Mouse (Mus musculus): Measurements from ENCODE around the gene Aarsd1.
"Not testable (repeated sequence)": the region's sequence is repeated elsewhere in the genome, so short reads cannot be mapped to it uniquely, and the experiment has no call there.

Gene Aarsd1

DNA sequence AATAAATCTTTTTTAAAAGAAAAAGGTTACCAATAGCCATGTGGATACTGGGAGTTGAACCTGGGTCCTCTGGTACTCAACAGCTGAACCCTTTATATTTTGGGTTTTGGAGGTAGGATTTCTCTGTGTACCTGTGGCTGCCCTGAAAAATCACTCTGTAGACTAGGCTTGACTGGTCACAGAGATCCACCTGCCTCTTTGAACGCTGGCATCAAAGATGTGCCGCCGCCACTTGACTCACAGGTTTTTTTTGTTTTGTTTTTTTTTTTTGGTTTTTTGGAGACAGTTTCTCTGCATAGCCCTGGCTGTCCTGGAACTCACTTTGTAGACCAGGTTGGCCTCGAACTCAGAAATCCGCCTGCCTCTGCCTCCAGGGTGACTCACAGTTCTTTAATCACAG, 30.4 kb upstream of the Aarsd1 start:
- no peak for DNase-seq (ENCODE audit: low read depth, low spot score)

DNA sequence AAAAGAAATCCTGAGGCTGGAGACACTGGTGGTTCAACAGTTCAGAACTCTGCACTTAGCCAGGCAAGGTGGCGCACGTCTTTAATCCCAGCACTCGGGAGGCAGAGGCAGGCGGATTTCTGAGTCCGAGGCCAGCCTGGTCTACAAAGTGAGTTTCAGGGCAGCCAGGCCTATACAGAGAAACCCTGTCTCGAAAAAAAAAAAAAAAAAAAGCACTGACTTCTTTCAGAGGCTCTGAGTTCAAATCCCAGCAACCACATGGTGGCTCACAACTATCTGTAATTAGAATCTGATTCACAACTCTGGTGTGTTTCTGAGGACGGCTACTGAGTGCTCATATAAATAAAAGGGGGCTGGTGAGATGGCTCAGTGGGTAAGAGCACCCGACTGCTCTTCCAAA, 29.4 kb upstream of the Aarsd1 start:
- DNase-seq (ENCODE audit: low read depth, low spot score), result not testable (repeated sequence)

DNA sequence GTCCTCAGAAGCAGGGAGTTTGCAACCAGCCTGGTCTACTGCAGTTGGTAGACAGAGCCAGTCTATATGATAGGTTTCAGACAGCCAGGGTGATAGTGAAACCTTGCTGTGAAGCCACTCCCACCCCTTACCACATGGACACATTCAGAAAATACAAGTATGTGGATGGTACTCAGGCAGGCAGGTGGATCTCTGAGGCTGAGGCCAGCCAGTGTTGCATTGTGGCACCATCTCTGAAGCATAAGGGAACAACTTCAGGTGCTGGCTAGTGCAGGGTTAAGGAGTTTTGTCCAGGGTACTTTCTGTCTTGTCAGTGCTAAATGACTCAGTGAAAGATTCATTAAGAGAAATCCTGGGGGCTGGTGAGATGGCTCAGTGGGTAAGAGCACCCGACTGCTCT, 28.9 kb upstream of the Aarsd1 start:
- DNase-seq (ENCODE audit: low read depth, low spot score), result no peak

DNA sequence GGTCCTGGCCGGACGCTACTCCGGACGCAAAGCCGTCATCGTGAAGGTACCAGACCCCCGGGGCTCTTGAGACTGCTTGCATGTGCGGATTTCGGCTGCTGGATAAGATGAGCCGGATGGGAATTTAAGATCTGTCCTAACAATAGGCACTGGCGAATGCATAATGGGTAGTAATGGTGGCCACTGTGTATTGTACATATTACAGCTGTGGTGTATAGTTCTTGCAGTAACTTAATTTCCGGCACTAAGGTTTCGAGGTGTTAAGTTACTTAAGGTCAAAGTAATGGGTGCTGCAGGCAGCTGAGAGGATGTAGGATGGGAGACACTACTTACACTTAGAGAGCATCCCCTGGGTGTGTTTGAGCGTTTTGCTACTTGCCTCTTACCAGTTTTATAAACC, 25.3 kb upstream of the Aarsd1 start:
- no peak for DNase-seq (ENCODE audit: low read depth, low spot score)

DNA sequence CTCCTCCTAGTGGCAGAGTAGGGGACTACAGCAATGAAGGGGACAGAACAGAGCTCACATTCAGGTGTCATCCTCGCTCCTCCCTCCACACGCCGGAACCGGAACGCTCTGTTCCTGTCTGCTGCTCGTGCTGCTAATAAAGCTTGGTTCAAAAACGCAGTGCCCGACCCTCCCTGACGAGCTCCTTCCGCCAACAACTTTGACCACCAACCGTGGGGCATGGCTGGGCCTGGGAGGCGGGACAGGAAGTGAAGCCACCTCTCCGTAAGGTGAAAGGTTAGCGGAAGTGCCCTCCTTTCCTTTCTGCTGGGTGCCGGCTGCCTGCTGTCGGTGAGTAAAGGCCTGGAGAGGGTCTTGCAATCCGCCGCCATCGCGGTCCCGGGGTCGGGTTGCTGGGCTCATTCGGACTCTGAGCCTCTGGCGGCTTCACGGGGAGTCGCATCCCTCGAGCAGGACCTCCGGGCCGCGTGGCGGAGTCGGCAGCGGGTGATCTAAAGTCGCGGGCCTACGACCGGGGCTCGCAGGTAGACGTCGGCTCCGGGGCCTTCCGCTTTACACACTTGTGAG, 24.8 kb upstream of the Aarsd1 start, which contains the start of gene Rpl27:
TSS of gene Rpl27 (plus strand) at position 172 of the 567 bp plus-strand sequence.
- peak; percentile 99 for DNase-seq (ENCODE audit: low read depth, low spot score)

DNA sequence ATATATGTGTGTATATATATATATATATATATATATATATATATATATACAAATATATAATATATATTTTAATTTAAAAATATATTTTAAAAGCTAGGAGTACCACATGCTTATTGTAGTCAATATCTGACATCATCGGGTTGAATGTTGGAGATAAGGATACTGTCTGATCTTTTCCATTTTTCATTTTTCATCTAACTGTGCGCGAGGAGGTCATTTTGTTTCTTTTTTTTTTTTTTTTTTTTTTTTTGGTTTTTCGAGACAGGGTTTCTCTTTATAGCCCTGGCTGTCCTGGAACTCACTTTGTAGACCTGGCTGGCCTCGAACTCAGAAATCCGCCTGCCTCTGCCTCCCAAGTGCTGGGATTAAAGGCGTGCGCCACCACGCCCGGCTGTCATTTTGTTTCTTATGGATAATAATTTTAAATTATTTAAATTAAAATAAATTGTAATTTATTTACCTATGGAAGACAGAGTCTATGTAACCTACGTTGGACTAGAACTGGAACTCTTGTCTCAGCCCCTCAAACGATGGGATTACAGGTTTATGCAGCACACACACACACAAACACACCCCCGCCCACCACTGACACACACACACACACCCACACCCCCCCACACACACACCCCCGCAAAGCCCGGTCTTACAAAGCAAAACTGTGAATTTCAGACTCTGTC, 24.2 kb upstream of the Aarsd1 start:
- not testable (repeated sequence) for DNase-seq (ENCODE audit: low read depth, low spot score)

DNA sequence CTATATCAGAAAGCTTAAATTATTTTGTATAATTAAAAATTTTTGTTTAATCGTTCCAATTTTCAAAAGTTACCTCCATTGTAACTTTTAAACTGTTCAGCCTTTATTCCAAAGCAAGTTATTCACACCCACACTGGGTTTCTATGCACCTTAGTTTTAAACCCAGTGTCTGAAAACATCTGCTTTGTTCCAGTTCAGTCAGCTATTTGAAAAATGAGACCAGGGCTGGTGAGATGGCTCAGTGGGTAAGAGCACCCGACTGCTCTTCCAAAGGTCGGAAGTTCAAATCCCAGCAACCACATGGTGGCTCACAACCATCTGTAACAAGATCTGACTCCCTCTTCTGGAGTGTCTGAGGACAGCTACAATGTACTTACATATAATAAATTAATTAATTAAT, 20.6 kb upstream of the Aarsd1 start:
- not testable (repeated sequence) for DNase-seq (ENCODE audit: low read depth, low spot score)

DNA sequence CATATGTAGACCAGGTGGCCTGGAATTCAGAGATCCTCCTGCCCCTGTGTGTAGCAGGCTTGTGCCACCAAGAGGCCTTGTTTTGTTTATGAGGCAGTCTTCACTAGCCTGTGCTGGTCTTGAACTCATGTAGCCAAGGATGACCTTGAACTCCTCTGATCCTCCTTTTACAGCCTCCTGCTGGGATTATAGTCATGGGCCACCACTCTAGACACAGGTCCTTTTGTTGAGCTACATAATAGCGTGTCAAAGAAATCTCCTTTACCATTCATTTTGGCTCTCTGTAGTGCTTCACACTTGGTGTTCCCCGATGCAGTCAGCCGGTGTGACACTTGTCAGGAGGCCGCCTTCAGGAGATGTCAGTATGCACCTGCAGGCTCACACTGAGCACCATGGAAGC, 19.5 kb upstream of the Aarsd1 start:
- DNase-seq (ENCODE audit: low read depth, low spot score), result no peak

DNA sequence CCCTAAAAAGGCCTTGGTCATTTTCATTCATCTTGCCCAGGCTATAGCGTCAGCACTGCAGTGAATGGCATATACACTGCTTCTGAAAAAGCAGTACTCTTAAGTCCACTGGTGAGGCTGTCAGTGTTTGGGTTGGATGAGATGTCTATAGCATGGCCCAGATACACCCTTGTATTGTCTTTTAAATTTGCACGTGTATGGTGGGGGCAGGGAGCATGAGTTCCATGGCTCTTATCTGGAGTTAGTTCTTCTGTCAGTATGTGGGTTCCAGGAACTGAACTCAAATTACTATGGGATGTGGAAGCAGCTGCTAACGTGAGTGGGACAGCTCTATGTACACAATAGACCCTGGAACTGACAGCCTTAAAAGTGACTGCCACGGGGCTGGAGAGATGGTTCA, 18.4 kb upstream of the Aarsd1 start:
- DNase-seq (ENCODE audit: low read depth, low spot score), result no peak

DNA sequence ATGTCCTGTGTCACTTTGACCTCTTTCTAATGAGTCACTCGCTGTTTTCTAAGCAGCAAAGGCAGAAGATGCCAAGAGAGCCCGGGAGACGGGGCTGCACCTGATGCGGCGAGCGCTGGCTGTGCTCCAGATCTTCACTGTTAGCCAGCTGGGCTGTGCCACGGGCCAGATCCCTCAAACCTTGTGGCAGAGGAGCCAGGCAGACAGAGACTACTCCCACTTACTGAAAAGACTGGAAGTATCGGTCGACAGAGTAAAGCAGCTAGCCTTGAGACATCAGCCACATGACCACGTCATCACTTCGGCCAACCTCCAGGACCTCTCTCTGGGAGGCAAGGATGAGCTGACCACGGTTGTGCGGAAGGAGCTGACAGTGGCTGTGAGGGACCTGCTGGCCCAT, 16.0 kb upstream of the Aarsd1 start:
- no peak for DNase-seq (ENCODE audit: low read depth, low spot score)

DNA sequence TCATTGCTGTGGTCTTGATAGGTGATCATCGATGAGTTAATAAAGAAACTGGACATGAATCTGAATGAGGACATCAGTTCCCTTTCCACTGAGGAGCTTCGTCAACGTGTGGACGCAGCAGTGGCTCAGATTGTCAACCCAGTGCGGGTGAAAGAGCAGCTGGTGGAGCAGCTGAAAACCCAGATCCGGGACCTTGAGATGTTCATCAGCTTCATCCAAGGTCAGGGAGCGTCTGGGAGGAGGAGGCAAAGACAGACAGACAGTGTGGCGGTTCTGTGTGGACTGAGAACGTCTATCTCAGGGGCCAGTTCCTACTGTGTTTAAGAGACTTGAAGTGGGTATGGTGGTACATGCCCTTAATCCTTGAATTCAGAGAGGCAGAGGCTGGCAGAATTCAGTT, 13.9 kb upstream of the Aarsd1 start:
- no peak for DNase-seq (ENCODE audit: low read depth, low spot score)

DNA sequence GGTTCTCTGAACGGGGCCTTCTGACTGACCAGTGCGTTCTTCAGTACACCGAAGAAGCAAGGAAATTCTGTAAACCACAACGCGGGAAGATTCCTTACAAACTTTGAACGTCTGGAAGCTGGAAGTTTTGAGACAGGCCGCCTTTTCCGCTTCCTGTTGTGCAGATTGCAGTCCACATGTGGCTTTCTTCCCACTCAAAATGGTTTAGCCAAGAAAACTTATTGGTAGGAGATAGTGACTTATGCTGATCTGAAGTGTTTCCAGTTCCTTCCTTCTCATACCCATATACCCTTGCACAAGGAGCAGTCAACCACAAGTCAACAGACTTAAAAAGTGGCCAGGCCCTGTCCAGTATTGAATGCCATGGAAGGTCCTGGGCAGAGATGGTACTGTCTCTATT, 8.8 kb upstream of the Aarsd1 start:
- DNase-seq (ENCODE audit: low read depth, low spot score), result no peak

DNA sequence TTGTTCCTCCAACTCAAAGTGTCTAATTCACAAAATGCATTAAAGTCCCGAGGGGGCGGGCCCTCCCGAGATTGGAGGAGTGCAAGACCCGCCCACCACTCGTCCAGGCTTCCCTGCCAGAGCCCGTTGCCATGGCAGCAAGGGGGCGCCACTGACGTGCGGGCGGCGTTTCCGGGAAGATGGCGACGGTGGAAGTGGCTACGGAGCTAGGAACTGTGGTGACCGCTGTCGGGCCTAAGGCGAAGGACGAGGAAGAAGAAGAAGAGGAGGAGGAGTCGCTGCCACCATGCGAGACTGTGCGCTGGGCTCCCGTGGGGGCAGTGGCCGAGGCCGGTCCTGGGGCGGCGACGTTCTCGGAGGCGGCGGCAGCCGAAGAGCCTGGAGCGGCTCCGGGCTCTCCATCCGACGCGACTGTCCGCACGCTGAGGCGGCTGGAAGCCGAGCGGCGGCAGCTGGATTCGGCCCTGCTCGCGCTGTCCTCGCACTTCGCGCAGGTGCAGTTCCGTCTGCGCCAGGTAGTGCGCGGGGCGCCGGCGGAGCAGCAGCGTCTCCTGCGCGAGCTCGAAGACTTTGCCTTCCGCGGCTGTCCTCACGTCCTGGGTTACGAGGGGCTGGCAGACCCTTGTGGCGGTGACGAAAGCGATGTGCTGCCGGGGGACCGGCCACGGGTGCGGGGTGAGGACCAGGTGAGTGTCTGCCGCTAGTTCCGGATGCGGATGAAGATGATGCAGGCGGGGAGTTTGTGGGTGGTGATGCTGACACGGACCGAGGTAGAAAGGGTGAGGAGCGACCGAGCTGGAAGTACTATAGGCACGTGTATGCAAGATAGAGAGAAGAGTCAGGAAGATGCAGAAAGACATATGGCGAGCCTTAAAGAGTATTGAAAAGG, 7.8 kb upstream of the Aarsd1 start, which contains the start of the genes Rundc1 and Ptges3l:
TSS of gene Rundc1 (plus strand) at position 161 of the 889 bp plus-strand sequence.
TSS of gene Ptges3l (minus strand) at position 409 of the 889 bp plus-strand sequence.
- peak; percentile 90 for DNase-seq (ENCODE audit: low read depth, low spot score)

DNA sequence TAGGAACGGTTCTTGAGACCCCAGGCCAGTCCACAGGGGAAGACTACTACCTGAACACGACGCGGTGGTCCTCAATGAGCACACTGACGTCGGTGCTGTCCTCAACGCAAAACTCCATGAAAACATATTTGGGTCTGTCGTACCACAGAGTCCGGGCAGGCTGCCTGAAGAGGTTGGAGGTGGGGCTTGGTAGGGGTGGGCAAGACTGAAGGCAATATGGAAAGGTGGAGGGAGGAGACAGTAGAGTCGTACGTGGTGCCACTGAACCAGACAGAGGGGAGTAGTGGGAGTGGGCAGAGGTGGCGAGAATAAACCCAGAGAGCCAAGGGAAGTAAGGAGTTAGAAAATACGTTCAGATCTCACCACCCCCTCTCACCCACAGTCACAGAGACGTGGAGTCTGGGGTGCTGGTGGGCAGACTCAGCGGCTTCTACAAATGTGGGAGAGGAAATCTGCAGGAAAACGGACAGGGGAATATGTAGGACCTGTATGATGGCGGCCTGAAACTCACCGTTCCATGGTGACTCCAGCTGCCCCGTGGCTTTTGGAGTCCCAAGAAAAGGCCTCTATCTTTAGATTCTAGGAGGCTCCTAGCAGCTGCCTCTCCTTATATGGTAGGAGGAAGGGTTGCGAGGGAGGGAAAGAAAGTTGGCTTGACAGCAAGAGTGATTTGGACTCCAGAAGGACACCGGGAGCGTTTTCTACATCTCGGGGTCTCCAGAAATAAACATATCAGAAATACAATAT, 6.9 kb upstream of the Aarsd1 start, which contains the start of gene Gm27029:
TSS of gene Gm27029 (minus strand) at position 692 of the 747 bp plus-strand sequence.
- no peak for DNase-seq (ENCODE audit: low read depth, low spot score)

DNA sequence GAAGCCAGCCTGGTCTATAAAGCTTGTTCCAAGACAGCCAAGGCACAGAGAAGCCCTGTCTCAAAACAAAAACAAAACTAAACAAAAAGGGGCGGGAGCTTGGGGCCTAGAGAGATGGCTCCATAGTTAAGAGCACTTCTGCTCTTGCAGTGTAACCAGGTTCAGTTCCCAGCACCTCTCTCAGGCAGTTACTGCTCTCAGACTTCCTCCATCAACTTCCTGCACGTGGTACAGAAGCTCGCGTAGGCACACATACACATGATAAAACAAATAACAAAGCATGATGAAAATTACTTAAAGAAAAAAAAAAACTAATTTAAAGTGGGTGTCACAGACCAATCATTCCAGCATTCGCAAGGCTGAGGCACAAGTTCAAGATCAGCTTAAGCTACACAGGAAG, 2.7 kb upstream of the Aarsd1 start:
- DNase-seq (ENCODE audit: low read depth, low spot score), result no peak

DNA sequence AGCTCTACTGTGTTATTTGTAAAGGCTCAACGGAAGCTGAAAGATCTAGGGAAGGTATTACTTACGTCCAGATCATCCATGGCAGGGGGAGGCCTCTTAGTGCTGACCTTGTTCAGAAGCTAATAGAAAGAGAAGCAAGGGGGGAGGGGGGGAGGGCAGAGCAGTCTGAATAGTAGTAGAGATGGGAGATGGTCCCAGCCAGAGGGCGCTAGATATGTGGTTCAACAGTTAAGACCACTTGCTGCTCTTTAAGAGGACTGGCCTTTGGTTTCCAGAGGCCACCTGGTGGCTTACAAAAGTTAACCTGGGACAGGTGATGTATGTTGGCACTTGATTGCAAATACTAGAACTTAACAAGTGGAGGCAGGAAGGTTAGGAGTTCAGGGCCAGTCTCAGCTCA, 2.2 kb upstream of the Aarsd1 start:
- DNase-seq (ENCODE audit: low read depth, low spot score), result no peak

DNA sequence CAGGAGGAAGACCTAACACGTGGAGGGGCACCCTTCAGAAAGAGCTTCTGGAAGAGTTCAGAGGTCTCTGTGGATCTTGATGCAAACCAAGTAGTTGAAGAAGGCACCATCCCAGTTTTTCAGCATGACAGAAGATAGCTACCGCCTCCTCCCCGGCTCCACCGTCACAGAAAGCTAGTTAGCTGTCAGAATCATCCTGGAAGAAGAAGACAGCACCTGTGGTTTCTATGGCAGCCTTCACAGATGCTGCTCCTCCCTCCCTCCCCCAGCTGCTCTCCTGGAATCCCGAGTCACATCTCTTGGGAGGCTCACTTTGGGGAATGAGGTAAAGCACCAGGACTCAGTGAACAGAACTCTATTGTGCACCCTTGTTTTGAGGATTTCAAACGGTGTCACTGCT, 1.6 kb upstream of the Aarsd1 start:
- no peak for DNase-seq (ENCODE audit: low read depth, low spot score)

DNA sequence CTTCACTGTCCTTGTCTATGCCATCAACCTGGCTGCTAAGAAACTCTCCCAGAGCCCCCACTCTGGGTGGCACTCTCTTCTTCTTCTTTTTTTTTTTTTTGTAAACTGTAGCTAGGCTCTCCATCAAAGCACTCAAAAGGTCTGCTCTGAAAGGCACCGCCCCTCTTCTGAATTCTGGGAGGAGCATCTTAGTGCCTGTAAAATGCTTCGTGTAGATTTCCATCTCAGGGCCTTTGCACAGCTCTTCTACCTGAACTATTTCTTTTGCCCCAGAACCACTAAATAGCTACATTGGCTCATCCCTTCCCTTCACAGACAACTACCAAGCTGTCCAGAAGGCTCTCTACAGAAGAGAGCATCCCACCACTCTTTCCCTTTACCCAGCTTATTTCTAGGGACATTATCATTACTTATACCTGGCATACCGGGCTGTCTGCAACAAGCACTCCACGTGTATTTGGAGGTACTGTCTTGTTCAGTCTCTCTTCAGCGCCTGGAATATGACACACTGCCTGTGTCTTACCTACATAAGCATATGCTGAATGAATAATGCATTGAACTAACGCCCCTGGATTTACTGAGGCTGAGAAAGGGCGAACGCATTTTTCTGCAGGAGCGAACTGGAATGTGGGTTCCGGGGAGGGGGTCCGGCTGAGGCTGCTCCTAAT, 848 bp downstream of the Aarsd1 start:
- DNase-seq (ENCODE audit: low read depth, low spot score), result peak; percentile 50

DNA sequence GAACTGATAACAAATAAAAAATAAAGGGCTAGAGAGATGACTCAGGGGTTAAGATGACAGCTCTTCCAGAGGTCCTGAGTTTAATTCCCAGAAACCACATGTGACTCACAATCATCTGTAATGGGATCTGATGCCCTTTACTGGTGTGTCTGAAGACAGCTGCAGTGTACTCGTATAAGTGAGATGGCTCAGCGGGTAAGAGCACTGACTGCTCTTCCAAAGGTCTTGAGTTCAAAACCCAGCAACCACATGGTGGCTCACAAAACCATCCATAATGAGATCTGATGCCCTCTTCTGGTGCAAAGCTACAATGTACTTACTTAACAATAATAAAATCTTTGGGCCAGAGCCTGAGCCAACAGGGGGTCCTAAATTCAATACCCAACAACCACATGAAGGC, 2.1 kb downstream of the Aarsd1 start:
- DNase-seq (ENCODE audit: low read depth, low spot score), result no peak

DNA sequence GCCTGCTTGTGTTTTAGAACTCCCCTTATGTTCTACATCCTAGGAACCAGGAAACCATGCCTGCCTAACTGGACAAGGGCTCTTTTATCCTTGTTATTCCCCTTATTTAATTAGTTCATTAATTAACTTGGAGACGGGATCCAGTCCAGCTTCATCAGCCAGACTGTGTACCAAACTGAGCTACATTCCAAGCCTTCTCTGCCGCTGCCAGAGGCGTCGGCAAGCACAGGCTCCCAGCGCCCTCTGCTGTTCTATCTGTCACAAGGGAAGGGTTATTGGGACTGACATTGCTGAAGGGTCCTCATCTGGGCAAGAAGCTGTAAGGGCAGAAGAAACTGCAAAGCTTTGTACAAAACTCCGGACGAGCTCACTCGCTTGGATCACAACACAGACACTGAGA, 22.3 kb downstream of the Aarsd1 start:
- DNase-seq (ENCODE audit: low read depth, low spot score), result peak; percentile 29

DNA sequence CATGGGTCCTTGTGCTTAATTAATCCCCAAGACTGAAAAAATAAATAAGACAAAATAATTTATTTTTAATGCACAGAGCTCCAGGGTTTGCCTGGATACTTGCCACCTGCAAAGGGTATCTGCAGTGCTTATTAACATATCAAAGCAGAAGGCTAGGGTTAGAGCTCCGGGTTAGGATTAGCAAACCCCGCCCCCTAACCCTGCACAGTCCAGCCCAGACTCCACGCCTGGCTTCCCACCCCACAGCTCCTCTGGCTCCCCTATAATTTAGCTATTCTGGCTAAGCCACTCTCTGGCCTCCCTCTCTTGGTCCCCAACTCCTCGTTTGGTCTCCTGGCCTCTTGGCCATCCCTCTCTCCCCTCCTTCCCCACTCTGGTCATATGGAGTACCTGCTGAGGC, 35.6 kb downstream of the Aarsd1 start:
- DNase-seq (ENCODE audit: low read depth, low spot score), result no peak
